Mouse (Mus musculus) heart, adult 9 months (tissue): ENCODE measurements around the gene Ccsap.
A peak's percentile ranks its signal among the peaks of the same experiment; 100 is the strongest.

ENCODE experiments used
- DNase-seq, 2 experiments: peaks; one replicate each; pipeline ENCODE4 v3.0.0; 2022; ENCODE audit warnings: low spot score in 2 of 2

Ccsap gene

DNA sequence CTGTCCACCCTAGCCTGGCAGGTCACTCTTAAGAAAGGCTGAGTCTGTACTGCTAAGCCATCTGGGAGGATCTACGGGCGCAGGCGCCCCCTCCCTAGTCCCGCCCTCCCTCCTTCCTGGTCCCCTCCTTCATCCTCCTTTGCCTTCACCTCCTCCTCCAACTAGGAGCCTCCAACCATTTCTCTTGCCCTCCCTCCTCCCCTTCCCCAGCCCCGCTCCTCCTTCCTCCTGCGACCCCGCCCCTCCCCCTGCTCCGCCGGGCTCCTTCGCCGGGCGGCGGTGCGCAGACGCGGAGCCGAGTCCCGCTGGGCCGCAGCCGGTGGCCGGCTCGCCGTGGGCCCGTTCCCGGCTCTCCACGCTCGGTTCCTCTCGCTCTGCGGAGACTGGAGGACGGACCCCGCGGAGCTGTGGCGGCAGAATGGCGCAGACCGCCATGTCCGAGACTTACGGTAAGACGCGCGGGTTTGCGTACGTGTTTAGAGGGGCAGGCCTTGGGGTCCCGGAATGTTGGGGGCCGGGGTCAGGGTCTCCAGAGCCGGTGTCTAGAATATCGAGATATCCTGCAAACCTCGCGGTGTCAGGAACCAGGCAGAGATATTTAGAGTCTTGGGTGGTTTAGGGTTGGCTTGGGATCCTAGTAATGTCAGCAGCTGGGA is 54.2 kb downstream of the Ccsap start, which contains the start of gene Rab4a:
Gene Rab4a (plus strand): TSS at position 268 of the 656 bp plus-strand sequence.
- DNase-seq, result peak; percentile 79

DNA sequence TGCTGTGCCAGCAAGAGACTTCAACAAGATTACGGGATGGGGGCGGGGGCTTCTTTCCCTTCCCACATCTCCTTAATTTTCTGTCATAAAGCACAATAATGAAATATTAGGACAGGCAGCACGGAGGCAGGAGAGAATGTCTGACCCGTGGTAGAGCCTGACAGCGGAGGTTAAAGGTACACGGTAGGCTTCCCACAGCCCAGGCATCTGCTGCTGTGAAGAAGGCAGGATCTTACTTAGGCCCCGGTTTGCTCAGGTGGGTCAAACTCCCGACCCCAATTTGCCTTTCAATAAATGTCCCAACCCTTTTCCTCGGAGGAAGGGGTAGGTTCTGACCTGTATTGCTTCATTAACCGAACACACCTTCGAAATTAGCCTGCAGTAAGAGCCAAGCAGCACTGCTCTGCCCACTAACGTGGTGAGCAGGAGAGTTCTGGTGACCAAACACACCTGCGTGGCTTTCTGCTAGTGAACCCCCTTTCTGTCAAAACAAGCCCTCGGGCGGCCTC is 54.7 kb downstream of the Ccsap start:
- no peak for DNase-seq

DNA sequence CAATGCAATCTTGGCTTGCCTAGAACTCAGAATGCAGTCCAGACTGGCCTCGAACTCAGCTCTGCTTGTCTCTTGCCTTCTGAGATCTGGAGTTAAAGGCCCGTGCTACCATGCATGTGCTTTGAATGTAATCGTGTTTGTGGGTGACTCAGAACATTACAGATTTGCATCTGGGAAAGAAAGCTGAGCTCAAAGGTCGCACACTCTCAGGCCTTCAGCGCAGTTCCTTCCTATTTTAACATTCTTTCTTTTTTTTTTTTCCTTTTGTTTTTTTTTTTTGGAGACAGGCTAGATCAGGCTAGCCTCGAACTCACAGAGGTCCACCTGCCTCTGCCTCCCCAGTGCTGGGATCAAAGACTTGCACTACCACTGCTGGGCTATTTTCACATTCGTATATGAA is 55.4 kb downstream of the Ccsap start:
- DNase-seq, result no peak

DNA sequence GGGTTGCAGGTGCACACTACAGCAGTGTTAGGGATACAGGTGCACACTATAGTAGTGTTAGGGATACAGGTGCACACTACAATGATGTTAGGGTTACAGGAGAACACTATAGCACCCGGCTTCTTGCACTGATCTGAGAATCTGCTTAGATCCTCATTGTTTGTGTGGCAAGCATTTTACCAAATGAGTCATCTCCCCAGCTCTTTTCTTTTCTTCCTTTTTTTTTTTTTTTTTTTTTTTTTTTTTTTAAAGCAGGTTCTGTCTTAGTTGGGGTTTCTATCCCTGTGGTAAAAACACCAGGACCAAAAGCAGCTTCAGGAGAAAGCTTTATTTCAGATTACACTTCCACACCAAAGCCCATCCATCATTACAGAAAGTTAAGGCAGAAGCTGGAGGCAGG is 56.4 kb downstream of the Ccsap start:
- no peak for DNase-seq

DNA sequence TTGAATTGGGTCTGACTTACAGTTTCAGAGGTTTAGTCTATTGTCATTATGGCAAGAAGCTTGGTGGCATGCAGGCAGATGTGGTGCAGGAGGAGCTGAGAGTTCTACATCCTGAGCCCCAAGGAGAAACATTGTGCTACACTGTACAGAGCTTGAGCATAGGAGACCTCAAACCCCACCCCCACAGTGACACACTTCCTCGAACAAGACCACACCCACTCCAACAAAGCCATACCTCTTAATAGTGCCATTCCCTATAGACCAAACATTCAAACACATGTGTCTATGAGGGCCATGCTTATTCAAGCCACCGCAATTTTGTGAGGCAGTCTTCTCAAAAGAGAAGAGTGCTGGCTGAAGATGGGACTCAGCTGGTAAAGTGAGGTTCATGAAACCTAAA is 58.5 kb downstream of the Ccsap start:
- DNase-seq, result no peak

- DNase-seq, result no peak
Observed at GRCm38 (mm10) chr8:123800867-123801266, 59.1 kb downstream of the Ccsap start.

GRCm38 (mm10) chr8:123799885-123800284 is 60.1 kb downstream of the Ccsap start:
- DNase-seq, result no peak

DNA sequence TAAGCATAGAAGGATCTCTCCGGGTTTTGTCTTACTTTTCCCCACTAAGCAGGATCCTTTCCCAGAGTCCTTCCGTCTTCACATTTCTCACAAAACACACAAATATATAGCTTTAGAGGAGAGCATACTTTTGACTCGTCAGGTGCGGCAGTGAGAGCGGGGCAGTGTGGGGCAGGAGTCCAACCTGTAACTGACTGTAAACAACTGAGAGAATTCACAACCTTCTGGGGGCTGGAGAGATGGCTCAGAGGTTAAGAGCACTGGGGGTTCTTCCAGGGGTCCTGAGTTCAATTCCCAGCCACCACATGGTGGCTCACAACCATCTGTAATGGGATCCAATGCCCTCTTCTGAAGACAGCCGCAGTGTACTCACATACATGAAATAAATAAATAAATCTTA is 60.6 kb downstream of the Ccsap start:
- no peak for DNase-seq

DNA sequence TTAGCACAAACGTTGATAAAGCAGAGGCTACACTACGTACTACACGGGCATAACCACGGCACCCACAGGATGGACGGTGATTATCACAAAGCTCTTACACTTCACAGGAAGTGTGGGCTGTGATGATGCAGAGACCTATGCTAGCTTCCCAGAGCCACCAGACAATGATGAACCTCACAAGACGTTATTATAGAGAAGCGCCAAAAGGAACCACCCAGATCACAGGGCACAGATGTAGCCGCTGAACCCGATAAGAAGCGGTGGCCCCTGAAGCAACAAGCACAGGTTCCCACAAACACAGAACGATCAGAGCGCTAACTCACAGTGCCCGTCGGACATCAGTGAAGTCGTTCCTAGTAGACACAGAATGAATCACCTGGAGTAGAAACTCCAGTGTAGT is 62.1 kb downstream of the Ccsap start:
- DNase-seq, result no peak

- DNase-seq, result no peak
Observed at GRCm38 (mm10) chr8:123796758-123797157, 63.3 kb downstream of the Ccsap start.

GRCm38 (mm10) chr8:123794766-123795165 is 65.2 kb downstream of the Ccsap start:
- no peak for DNase-seq

DNA sequence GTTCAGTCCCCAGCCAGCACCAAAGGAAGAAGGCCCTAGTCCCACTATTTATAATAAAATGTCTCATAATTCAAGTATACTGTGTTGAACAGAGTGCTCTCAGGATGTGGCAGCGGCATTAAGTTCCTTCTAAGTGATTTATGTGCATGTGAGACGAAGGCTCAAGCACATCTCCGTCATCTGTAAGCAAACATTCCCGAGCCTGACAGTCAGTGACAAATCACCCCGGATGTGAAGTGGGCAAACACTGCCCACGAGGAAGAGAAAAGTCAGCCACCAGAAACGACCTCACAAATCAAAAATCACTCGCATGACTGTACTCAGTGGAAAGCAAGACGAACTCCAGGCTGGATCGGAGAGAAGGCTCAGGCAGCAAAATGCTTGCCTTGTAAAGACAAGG is 66.1 kb downstream of the Ccsap start:
- DNase-seq, result no peak

GRCm38 (mm10) chr8:123791845-123792225 is 68.2 kb downstream of the Ccsap start:
- DNase-seq, result no peak

- DNase-seq, result no peak
Observed at GRCm38 (mm10) chr8:123791101-123791844, 68.7 kb downstream of the Ccsap start.
